ENCODE assay signal across 10 mouse cellular contexts in genomic region chr2:31763271-31763670, GRCm38 (mm10). TPM values are rescaled to one million over a fixed set of nuclear protein-coding genes. Genes with fewer than 3 reads are reported as not detected.
A peak's percentile ranks its signal among the peaks of the same experiment; 100 is the strongest.
DNase-seq lines count a peak whose midpoint lies in the region; ATAC-seq and TF ChIP-seq lines count a peak whose summit lies in the region.
"Had no signal": no experiment of that assay in that cellular context is flagged by ENCODE, and none has a peak within 500 bp of the region (broad histone marks: within the 10 kb centered on the region; RNA-seq: fewer than 3 reads in every experiment).

No protein-coding gene starts in this region.

- no peak overlapping the region for H3K4me2 ChIP-seq in forebrain, postnatal 0 days (ENCODE audit: low read depth)
- H3K4me2 ChIP-seq in lung, postnatal 0 days (replicated peaks; ENCODE audit: low read depth, low read length) = no peak overlapping the region
- H3K4me2 ChIP-seq in intestine, embryonic 16.5 days (ENCODE audit: low read depth, low read length) = no peak overlapping the region
- H3K4me2 ChIP-seq in neural tube, embryonic 15.5 days = peak overlapping the region; percentile 3

- no peaks in the 10 kb centered on the region for H3K27me3 ChIP-seq in forebrain, embryonic 10.5 days (ENCODE audit: poor library complexity, severe bottlenecking)
- H3K27me3 ChIP-seq in forebrain, postnatal 0 days (ENCODE audit: insufficient read depth, low read length) = no peaks in the 10 kb centered on the region
- H3K27me3 ChIP-seq in lung, postnatal 0 days (replicated peaks; ENCODE audit: insufficient read depth, low read length) = no peaks in the 10 kb centered on the region
- H3K27me3 ChIP-seq in intestine, embryonic 16.5 days (replicated peaks; ENCODE audit: control insufficient read depth, insufficient read depth, low read length) = no peaks in the 10 kb centered on the region
- no peaks in the 10 kb centered on the region for H3K27me3 ChIP-seq in neural tube, embryonic 15.5 days (replicated peaks)

- ATAC-seq in forebrain, postnatal 0 days = no peak
- no peak for ATAC-seq in lung, postnatal 0 days
- ATAC-seq in intestine, embryonic 16.5 days = no peak
- no peak for ATAC-seq in neural tube, embryonic 15.5 days (ENCODE audit: low FRiP score)

- WGBS in forebrain, embryonic 10.5 days = 16% methylated on average over 2 of the region's 2 CpGs
- WGBS in forebrain, postnatal 0 days = 17% methylated on average over 2 of the region's 2 CpGs
- 22% methylated on average over 2 of the region's 2 CpGs for WGBS in lung, postnatal 0 days
- 33% methylated on average over 2 of the region's 2 CpGs for WGBS in intestine, embryonic 16.5 days
- WGBS in neural tube, embryonic 15.5 days = 2% methylated on average over 2 of the region's 2 CpGs

- H3K4me3 ChIP-seq in forebrain, embryonic 10.5 days = peak overlapping the region; percentile 82
- H3K4me3 ChIP-seq in forebrain, postnatal 0 days (ENCODE audit: low read depth, low read length) = no peak overlapping the region
- H3K4me3 ChIP-seq in lung, postnatal 0 days (ENCODE audit: low read depth, low read length) = no peak overlapping the region
- no peak overlapping the region for H3K4me3 ChIP-seq in intestine, embryonic 16.5 days (ENCODE audit: low read length)
- H3K4me3 ChIP-seq in neural tube, embryonic 15.5 days (replicated peaks) = no peak overlapping the region

- peaks cover 19% of the 10 kb centered on the region for H3K36me3 ChIP-seq in forebrain, embryonic 10.5 days (replicated peaks)
- no peaks in the 10 kb centered on the region for H3K36me3 ChIP-seq in forebrain, postnatal 0 days (ENCODE audit: insufficient read depth)
- no peaks in the 10 kb centered on the region for H3K36me3 ChIP-seq in lung, postnatal 0 days (ENCODE audit: insufficient read depth, low read length)
- H3K36me3 ChIP-seq in intestine, embryonic 16.5 days (ENCODE audit: control insufficient read depth, insufficient read depth, low read length) = no peaks in the 10 kb centered on the region
- no peaks in the 10 kb centered on the region for H3K36me3 ChIP-seq in neural tube, embryonic 15.5 days

- DNase-seq in forebrain, embryonic 10.5 days (ENCODE audit: extremely low spot score, low spot score) = no peak
- DNase-seq in forebrain, postnatal 0 days = no peak
- peak; percentile 30 for DNase-seq in lung, postnatal 0 days (ENCODE audit: low spot score)
- no peak for DNase-seq in lung, postnatal 25 days (ENCODE audit: low spot score)
- no peak for DNase-seq in retina, postnatal 1 day
- no peak for DNase-seq in adrenal gland, adult 18-20 months (ENCODE audit: low spot score in 2 of 2)

- peak overlapping the region; percentile 66 for H3K27ac ChIP-seq in forebrain, embryonic 10.5 days
- no peak overlapping the region for H3K27ac ChIP-seq in forebrain, postnatal 0 days (ENCODE audit: low read depth, low read length)
- H3K27ac ChIP-seq in lung, postnatal 0 days (ENCODE audit: low read length) = peak overlapping the region; percentile 52
- H3K27ac ChIP-seq in intestine, embryonic 16.5 days (ENCODE audit: low read length) = peak overlapping the region; percentile 57
- H3K27ac ChIP-seq in neural tube, embryonic 15.5 days (replicated peaks) = no peak overlapping the region

- no peak overlapping the region for H3K9ac ChIP-seq in forebrain, postnatal 0 days
- no peak overlapping the region for H3K9ac ChIP-seq in lung, postnatal 0 days (replicated peaks; ENCODE audit: low read depth)
- H3K9ac ChIP-seq in intestine, embryonic 16.5 days (ENCODE audit: low read depth, low read length) = 0 out of 2 replicates have a peak overlapping the region, but pooled peaks have one; percentile 10
- no peak overlapping the region for H3K9ac ChIP-seq in neural tube, embryonic 15.5 days (replicated peaks)

- no peaks in the 10 kb centered on the region for H3K9me3 ChIP-seq in forebrain, embryonic 10.5 days
- no peaks in the 10 kb centered on the region for H3K9me3 ChIP-seq in forebrain, postnatal 0 days (ENCODE audit: low read length)
- no peaks in the 10 kb centered on the region for H3K9me3 ChIP-seq in lung, postnatal 0 days (ENCODE audit: low read length)
- no peaks in the 10 kb centered on the region for H3K9me3 ChIP-seq in intestine, embryonic 16.5 days (ENCODE audit: control insufficient read depth, low read length)
- H3K9me3 ChIP-seq in neural tube, embryonic 15.5 days (replicated peaks) = no peaks in the 10 kb centered on the region

- no peak for TF ChIP-seq CTCF in forebrain, postnatal 0 days (IDR thresholded peaks at IDR 0.05; ENCODE audit: low read depth)
- TF ChIP-seq CTCF in lung, postnatal 0 days (IDR thresholded peaks at IDR 0.05) = no peak

- TF ChIP-seq EP300 in lung, postnatal 0 days (IDR thresholded peaks at IDR 0.05) = no peak

- H3K4me1 ChIP-seq in forebrain, embryonic 10.5 days = peaks cover 70% of the 10 kb centered on the region
- peaks cover 8% of the 10 kb centered on the region; the same call in 1 of the 2 replicates for H3K4me1 ChIP-seq in forebrain, postnatal 0 days (ENCODE audit: insufficient read depth)
- peaks cover 45% of the 10 kb centered on the region for H3K4me1 ChIP-seq in lung, postnatal 0 days (ENCODE audit: insufficient read depth, low read depth, low read length)
- peaks cover 46% of the 10 kb centered on the region for H3K4me1 ChIP-seq in intestine, embryonic 16.5 days (ENCODE audit: control insufficient read depth, insufficient read depth, low read length)
- H3K4me1 ChIP-seq in neural tube, embryonic 15.5 days = peaks cover 56% of the 10 kb centered on the region

RNA-seq across cellular contexts. Expression of gene Qrfp, which starts 47.1 kb away (rescaled TPM):
- polyA plus RNA-seq in forebrain, embryonic 10.5 days (2016; fragmentation: Nextera tagmentation; extraction: Ambion mirVana) = 0.09 and 0.14 TPM in 2 replicates
- 0.08 and 0.19 TPM in 2 replicates for total RNA-seq in forebrain, postnatal 0 days (2014; rRNA removed)
- 0.06 TPM in 1 of 2 replicates, not detected in the other for polyA plus RNA-seq in forebrain, postnatal 0 days (2015; fragmentation: Nextera tagmentation; extraction: Ambion mirVana)
- 0.04 and 0.13 TPM in 2 replicates for polyA plus RNA-seq in lung, postnatal 0 days (2015; fragmentation: Nextera tagmentation; extraction: Ambion mirVana)
- 0.07 TPM in 1 of 2 replicates, not detected in the other for polyA plus RNA-seq in intestine, embryonic 16.5 days (2015; fragmentation: Nextera tagmentation; extraction: Ambion mirVana)
- polyA plus RNA-seq in neural tube, embryonic 15.5 days (2015; fragmentation: Nextera tagmentation; extraction: Ambion mirVana) = 0.23 TPM in 1 of 2 replicates, not detected in the other
- total RNA-seq in adrenal gland, adult 18-20 months (2021) = not detected
- total RNA-seq: adrenal gland, postnatal 4 days; gastrocnemius, adult 18-20 months had no signal

Comparison
In these comparisons a context has a peak if more than half of its experiments do, and no peak if none do; other contexts are left out.
1. H3K27ac ChIP-seq: peak in forebrain, embryonic 10.5 days (single experiment), lung, postnatal 0 days (single experiment) and intestine, embryonic 16.5 days (single experiment); none in forebrain, postnatal 0 days (single experiment) and neural tube, embryonic 15.5 days (single experiment).